Mouse (Mus musculus) cerebellum, adult 18-20 months (tissue): ENCODE measurements around the gene Mbl1.
A peak's percentile ranks its signal among the peaks of the same experiment; 100 is the strongest.

Source experiments
- DNase-seq, 2 experiments: peaks; one replicate each; pipeline ENCODE4 v3.0.0; 2021

Gene Mbl1

DNA sequence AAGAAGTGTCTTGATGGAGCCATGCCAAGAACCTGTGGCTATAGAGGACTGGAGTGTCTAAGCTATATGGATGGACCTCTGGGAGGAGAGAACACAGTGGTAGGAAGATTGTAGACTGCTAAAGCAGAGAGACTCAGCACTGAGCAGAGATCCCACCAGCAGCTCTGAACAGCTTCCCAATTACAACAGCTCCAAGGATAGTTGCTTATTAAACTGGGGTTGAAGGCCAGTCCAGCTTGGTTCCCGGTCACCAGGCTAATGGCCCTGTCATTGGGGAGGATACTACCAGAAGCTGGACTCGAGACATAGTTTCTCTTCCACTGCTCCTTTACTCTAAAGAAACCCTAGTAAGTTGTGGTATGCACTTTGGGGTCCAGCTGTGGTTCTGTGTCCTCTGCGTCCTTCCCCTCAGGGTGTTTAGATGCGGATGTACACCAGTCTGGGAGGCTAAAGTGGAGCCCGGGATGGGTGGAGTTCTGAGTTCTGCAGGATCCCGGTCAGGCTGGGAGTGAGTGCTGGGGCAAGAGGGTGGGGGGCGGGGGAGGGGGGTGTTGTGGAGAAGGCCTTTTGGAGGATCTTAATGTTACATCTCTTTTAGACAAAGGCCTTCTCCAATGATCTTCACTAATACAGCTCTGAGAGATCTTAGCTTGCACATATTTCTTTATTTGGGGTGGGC is at the start of gene Mbl1:
TSS of gene Mbl1 (plus strand) at position 239 of the 679 bp plus-strand sequence.
- no peak for DNase-seq

DNA sequence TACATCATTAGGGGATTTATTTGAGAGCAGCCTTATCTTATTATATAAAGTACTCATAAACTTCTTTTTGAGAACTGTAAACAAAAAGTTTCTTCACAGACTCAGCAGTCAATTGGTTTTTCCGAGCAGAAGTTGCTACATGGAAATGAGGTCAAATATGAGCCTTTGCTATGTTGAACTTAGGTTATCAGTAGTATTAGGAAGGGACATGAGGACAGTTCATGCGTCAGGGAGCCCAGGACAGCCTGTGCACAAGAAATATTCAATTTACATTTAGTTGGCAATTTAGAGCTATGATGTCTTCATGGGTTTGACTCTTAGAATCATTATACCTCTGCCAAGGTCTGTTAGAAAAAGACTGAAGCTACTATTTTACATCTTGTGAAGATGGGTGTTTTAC is 49.0 kb upstream of the Mbl1 start:
- DNase-seq = no peak

DNA sequence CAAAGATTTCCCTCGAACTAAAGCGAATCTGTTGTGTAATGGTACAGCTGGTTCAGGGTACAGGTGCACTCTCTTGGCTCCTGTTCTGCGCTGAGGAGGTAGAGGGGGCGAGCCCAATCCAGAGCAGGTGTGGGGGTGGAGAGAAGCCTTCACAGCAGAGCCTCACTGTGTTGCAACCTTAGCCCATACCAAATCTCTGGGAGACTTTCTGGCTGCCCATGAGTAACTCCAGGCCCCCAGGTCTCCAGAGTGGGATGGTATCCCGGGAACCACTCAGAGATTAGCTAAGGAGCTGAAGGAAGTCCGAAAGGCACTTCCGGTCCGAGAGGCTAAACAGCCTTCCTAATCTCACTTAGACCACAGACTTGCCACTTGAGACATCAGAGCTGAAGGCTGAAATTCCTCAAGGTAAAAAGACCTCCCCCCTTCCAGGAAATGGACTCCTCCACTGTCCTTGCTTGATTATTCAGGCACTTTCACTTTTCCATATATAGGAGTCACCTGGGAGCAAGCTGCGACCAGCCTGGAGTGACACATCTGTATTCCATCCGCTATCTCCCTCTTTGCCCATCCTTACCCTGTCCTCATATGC is 46.3 kb upstream of the Mbl1 start, which contains the start of gene Mat1a:
TSS of gene Mat1a (plus strand) at position 183 of the 592 bp plus-strand sequence.
- DNase-seq = no peak

DNA sequence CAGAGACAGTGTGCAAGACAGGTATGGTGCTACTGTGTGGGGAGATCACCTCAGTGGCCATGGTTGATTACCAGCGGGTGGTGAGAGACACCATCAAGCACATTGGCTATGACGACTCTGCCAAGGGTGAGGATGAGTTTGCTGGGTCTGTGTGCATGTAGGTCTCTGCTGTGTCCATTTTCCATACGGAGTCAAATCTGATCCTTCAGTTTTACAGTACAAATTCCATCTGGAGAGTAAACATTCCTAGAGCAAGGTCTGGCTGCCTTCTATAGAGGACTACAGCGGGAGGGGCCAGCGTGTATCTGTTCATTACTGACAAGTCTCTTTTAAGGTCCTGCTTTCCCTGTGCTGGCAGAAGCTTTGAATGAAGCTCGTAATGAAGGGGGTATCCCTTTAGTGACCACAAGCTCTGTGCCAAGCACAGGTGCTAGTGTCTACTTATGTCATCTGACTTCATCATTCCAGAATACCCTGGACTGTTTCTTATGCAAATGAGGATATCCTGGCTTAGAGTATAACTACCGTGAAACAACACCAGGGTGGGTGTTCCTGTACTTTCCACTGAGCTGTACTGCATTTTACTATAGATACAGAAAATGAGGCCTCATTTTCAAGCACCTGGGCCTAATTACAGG is 40.1 kb upstream of the Mbl1 start:
- no peak for DNase-seq

DNA sequence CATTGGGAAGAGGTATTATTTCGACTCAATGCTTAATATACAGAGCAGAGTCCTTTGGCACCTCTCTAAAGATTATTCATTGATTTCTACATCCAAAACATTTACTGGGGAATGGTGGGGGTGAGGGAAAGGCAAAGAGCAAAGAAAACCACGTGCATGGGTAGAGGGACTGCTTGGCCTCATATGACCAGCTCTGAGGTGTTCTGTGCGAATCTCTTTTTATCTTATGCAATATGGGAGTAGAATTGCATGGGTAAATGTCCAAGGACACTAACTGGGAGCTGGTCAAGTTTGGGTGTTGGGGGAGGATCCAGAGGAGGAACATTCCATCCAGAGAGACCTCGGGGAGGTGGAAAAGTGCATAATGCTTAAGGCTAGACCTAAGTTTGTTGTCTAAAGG is 38.3 kb upstream of the Mbl1 start:
- no peak for DNase-seq

DNA sequence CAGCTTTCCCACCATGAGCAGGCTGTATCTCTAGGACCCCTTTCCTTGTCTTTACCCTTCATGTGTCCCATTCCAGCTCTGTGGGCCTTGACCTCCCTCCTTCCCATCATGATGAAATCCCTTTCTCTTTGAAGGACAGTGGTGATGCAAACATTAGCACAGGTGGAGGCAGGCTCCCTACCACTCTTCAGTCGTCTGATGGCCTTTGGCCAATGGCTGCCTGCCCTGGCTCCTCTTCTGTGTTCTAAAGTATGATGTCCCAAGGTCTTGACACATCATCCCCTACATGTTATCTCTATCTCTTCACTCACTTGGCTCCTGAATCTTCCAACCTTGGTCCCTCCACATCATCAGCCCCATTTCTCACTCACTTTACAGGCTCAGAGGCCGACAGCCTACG is 35.0 kb upstream of the Mbl1 start:
- peak in 1 of 2 experiments; percentile 6 for DNase-seq

DNA sequence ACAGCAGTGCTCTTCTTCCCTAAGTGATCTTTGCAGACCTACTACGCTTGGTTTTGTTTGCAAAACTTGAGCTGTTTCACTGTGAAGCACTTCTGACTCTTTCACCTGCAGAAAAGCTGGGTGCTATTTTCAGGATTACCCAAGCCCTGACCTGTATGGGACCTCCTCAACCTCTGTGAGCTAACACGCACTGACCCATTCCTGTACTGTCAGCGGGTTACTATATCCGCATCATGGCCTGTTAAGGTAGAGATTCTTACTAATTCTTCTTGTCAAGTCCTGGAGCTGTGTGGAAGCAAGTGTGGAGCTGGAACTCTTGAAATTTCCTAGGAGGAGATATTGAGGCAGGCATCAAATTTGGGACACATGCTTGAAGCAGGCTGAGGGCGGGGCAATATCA is 26.6 kb upstream of the Mbl1 start:
- no peak for DNase-seq

DNA sequence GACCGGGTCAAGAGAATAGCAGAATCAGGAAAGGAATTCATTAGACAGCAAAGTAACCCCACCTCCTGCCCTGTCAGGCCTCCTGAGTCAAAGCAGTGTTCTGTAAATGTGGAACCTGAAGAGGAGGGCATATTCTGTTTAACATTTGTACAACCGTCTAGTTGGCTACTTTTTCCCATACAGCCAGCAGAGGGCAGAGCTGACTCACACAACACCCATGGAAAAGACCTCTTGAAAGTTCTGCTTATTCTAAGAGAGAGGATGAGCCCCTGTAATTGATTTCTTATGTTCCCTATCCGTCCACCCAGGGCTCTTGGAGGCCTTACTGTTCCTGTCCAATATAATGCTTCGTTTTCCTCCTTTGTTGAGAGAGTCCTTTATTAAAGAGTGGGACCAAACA is 23.3 kb upstream of the Mbl1 start:
- DNase-seq = no peak

DNA sequence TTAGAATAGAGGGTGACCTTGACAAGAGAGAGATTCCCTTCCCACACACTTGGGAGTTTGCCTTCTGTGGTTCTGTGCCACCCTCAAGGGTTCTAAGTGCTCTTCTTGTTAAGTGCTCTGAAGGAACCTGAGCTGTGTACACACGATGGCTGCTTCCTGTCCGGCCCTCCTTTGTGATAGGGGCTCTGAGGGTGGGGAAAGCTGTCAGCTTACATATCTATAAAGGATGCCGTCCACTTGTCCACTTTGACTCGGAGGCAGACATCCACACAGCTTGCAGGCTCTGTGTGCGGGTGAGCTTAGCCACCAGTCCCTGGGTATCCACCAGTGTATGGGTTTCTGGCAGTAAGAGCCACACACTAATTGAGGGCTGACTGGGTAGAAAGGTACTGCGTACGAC is 19.7 kb upstream of the Mbl1 start, which contains the start of gene Sftpa1:
TSS of gene Sftpa1 (plus strand) at position 243 of the 400 bp plus-strand sequence.
- DNase-seq = no peak

DNA sequence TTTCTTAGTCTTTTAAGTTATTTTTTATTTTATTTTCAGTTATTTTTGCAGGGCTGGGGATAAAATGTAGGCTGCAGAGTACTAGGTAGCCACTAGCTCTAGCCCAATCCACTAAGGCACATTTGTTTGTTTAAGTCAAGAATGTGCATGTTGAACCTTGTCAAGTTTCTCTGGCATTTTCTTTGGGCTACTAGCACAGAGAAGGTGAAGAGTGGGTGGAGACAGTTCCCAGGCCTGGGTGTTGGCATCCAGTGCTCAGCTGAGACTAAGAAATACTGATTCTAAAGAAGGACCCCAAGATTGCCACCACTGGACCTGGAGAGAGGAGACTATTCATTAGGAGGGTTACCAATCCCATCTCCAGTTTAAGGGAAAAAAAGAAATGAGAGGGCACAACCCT is 14.3 kb upstream of the Mbl1 start:
- DNase-seq = no peak

DNA sequence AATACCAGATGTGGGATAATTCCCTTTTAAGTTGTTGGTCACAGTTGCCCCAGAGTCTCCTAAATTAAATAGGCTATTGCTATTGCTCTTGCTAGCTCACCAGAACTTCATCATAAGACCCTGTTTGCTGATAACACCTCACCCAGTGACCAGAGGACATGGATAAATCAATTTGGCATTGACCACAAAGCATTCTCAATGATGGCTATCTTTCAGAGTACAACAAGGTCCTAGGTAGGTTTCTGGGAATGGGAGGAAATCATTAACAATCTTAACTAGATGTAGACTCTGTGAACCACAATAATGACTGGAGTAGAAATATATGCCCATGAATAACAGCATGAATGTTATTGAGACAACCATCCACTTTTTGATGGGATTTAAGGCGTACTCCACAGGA is 10.6 kb upstream of the Mbl1 start:
- DNase-seq = no peak

DNA sequence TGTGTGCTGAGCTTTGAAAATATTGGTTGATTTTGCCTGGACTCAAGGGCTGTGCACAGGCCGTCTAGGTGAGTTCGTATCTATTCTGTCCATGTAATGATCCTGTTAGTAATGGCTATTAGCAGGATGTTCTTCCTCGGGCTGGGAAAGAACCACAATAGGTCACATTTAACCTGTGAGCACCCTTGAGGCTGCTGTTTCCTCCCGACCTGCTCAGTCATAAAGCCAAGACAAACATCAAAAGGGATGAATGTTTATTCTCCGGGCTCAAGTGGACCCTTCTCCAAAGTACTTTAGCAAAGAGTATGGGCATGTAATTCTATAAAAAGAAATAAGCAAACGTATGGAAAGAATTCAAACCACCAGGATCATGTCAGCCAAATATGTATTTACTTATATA is 5.2 kb upstream of the Mbl1 start:
- DNase-seq = no peak

DNA sequence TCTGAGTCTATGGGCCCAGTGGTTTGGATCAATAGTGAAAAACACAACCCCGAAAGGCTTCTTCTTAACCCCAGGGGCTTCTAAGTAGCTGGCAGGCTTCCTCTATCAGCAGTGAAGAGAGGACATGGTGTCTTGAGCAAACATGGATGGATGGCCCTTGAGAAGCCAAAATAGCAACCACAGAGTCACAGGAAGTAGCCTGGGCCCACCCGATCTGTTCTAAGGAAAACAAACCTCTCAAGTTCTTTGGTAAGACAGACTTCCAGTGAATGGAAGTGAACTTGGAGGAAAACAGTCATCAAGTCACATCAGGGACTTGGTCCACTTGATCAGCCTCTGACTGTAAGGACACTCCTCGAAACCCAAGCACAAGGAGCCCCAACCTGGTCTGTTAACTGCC is 4.3 kb upstream of the Mbl1 start:
- no peak for DNase-seq

DNA sequence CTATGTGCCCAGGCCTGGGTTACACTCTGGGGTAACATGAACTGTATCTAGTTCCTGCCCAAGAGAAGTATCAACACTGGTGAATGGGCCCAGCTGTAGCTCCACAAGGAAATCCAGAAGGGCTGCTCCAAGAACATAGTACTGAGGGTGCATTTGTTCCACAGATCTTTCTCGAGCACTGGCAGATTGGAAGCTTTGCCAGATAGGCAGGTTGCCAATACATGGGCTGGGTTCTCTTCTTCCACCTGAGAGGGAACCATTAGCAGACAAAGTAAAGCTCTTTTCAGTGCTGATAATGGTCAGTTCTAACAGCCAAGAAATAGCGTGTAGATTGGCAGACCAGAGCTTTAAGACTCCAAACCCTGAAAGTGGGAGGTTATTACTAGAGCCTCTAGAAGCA is 3.9 kb upstream of the Mbl1 start:
- no peak for DNase-seq

DNA sequence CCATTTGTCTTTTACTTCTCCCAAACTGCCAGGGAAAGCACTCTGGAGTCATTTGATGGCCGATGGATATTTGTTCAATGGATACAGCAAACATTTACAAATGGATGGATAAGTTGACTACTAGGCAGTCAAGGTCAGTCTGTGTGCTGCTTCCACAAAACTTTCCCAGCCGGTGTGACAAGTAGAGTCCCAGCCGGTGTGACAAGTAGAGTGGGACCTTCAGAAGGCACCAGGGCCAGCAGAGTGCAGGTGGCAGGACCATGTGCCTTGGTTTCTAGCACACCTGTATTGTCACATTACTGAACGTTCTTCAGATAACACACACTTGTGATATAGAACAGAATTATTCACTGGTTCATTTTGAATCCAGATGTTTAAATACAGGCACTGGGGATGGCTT is 8.8 kb downstream of the Mbl1 start:
- DNase-seq = no peak

DNA sequence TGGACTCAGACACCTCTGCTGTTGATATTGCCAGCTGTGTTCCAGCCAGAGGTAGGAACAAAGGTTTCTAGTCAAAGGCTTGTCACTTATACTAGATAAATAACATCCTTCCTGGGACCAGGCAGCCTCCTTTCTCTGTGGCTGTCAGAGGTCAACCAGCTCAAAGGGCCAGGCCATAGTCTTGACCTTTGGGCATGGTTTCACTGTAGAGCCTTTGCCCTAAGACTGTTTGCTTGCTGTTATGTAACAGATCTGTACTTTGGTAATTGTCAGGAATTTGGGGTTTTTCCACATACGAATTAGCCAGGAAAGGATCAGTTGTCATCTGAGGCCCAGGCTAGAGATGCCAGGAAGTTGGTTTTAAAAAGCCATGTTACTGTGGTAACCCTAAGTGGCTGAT is 9.5 kb downstream of the Mbl1 start:
- no peak for DNase-seq

DNA sequence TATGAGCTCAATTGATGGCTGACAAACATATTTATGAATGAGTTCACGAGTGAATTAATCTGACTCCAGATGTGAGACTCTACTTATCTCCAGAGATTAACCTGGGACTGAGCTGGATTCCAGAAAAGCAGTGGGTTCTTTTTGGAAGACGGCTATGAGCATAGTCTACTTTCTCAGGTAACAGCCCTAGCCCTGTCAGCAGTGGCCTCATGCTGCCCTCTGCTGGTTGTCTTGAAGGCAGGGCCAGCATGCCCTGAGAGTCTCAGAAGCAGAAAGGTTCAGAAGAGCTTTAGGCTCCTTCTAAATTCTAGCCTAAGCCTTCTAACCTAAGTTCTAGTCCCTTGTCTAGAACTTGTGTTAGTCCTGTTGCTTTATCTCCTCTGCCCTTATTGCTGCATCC is 11.4 kb downstream of the Mbl1 start:
- peak; percentile 11 to 20 for DNase-seq

DNA sequence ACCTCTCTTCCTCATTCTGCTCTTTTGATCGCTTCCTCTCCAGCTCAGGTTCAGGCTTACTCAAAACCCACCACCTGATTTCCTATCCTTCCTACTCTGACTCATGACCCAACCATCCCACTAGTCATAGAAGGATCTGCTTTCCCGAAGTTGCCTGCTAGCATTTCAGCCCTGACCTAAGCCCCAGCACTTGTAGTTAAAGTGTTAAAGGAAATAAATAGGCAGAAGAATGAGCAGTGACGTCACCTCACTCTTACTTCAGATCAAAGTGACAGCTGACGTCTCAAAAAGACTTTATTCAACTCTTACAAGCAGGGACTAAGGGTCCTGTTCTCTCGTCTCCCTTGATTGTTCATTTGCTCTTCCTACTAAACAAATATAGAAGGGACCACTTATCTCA is 16.0 kb downstream of the Mbl1 start:
- DNase-seq = no peak

DNA sequence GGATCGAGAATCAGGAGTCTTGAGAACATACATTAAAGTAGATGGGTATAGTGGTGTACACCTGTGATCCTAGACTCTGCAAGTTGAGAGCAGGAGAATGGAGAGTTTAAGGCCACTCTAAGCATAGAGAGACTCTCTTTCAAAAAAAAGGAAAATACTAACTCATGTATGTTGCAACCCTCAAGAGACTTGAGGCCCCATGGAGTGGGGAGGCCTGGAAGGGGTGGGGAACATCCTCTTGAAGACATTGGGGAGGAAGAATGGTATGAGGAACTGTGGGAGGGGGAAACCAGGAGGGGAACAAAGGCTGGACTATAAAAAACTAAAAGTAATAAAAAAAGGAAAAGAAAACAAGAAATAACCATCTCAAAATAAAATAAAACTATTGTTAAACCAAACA is 17.3 kb downstream of the Mbl1 start:
- DNase-seq = no peak

DNA sequence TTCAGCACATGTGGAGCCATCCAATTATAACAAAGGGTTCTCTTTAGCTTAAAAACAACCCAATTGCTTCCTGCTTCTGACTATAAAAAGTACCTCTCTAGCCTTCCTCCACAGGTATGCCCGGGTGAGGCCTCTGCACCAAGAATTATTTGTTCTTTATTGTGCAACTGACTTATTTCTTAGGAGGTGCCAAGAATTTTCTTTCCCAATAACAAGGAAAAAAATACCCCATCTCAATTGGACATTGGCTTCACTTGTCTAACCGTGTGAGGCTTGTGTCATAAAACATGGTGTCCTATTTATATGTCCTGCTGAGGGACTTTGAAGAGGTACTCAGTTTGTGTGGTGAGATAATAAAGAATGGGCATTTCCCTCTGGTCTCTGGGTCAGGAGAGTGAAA is 19.3 kb downstream of the Mbl1 start:
- no peak for DNase-seq

DNA sequence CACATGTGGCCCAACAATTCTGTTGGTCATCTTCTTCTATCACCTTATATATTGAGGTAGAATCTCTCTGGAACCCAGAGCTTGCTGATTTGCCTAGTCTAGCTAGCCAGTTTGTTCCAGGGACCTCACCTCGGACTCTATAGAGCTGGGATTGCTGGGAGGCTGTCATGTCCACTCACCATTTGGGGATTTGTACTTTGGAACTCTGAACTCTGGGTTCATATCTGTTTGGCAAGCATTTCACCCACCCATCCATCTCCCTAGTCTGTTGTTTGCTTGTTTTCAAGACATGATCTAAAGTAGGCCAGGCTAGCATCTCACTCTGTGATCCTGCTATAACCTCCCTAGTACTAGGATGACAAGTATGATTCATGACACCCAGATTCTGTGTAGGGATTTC is 23.5 kb downstream of the Mbl1 start:
- DNase-seq = no peak

DNA sequence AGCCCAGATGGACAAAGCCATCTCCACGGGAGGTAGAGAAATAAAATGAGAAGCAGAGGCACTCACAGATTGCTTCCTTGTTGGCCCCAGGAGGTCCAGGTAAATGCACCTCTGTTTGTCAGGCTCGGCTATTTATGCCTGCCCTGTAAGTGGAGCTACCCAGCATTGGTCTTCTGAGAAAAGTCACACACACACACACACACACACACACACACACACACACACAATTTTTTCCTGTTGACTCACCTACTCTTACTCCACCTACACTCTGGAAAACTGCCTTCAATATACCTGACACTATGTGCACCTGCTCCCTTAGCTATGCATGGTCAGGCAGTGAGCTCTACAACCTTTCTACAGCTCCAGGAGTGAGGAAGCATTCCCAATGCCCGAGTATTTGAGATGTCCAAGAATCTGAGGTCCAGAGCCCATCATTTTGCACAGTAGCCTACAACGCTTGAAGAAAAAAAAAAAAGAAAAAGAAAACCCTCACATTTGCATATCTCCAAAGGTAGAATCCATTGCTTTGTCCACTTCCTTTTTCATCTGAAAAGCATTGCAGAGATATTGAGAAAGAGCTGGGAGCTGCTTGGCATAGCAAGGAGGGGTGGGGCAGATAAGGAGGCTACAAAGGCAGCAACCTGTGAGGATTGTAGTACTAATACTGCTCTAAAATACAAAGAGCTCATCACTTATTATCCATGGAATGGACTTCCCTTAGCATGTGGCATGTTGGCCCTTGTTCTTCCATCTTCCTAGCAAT is 34.0 kb downstream of the Mbl1 start, which contains the start of gene Sftpd:
TSS of gene Sftpd (minus strand) at position 91 of the 763 bp plus-strand sequence.
- DNase-seq = no peak

DNA sequence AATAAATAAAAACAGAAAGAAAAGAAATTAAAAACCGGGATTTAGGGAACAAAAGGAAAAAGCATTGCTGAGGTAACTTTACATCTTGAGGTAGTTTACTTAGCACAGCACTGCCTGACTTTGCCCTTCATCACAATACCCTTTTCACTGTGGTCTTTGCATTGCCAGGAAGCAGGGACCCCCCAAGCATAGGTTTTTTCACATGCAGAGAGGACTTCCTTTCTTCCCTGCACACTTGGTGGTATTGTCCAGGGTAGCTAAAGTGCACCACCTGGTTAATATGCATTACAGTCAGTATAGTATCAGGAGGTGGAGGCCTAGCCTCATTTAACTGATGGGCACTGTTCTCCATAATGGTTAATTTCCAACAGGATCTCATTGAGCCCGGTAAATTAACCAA is 38.2 kb downstream of the Mbl1 start:
- no peak for DNase-seq
